Mouse (Mus musculus): ENCODE data around the gene Zyx. TPM values are rescaled to one million over a fixed set of nuclear protein-coding genes. Genes with fewer than 3 reads are reported as not detected.

Zyx gene
- total and polyA plus RNA-seq, 3 experiments = 0.86 to 11.4 (median 2.2) TPM

GRCm38 (mm10) chr6:42339981-42340380 is 9.4 kb upstream of the Zyx start:
- no peak overlapping the region for H3K4me2 ChIP-seq (ENCODE audit: insufficient read depth, low read depth, poor library complexity, severe bottlenecking)
- no peak for TF ChIP-seq ZMIZ1 (IDR thresholded peaks at IDR 0.05; ENCODE audit: low read depth, low read length)
- TF ChIP-seq MAFK (IDR thresholded peaks at IDR 0.05; ENCODE audit: insufficient replicate concordance, low read length) = peak; percentile 58; the same call in 1 of the 2 replicates
- no peaks in the 10 kb centered on the region for H3K79me2 ChIP-seq (replicated peaks; ENCODE audit: control insufficient read depth, extremely low read depth, insufficient read depth, poor library complexity, severe bottlenecking)
- no peak overlapping the region for H3K27ac ChIP-seq (ENCODE audit: insufficient read depth, low read depth)
- H3K36me3 ChIP-seq (replicated peaks in 1 of 2; ENCODE audit: control insufficient read depth in 1 of 2, insufficient read depth in 1 of 2, low read length in 1 of 2) = no peaks in the 10 kb centered on the region
- H3K27me3 ChIP-seq (replicated peaks) = no peaks in the 10 kb centered on the region
- no peak overlapping the region for H3K9ac ChIP-seq (ENCODE audit: insufficient read depth, low read depth)
- no peak for DNase-seq (ENCODE audit: extremely low read depth)
- no peak overlapping the region for H3K4me3 ChIP-seq (replicated peaks in 1 of 3; ENCODE audit: low read depth in 2 of 3, low read length in 2 of 3, poor library complexity in 1 of 3)
- in situ Hi-C loops (cut with MboI; ENCODE audit: low pct_ligation_motif_present, low pct_unique_long_range_greater_than_20kb, low sequenced_read_pairs) (loop anchor here (25.0 kb wide), 1 partner anchor 247 kb away; the partner anchor contains the start of gene Tcaf3), dilution Hi-C loops (cut with MboI; ENCODE audit: extremely low pct_ligation_motif_present, extremely low pct_unique_long_range_greater_than_20kb, low sequenced_read_pairs) (no loop called here)
- H3K9me3 ChIP-seq (replicated peaks; ENCODE audit: low read length) = no peaks in the 10 kb centered on the region
- H3K4me1 ChIP-seq (ENCODE audit: control insufficient read depth in 1 of 2, insufficient read depth in 2 of 2) = peaks cover 3 to 13% of the 10 kb centered on the region in 2 experiments; a peak in 2 of 4 replicates

- Histone ChIP-seq H3K9ac (ENCODE audit: insufficient read depth, low read depth) (no peak overlapping the region), H3K79me2 (replicated peaks; ENCODE audit: control insufficient read depth, extremely low read depth, insufficient read depth, poor library complexity, severe bottlenecking) (no peaks in the 10 kb centered on the region), H3K4me1 (ENCODE audit: control insufficient read depth in 1 of 2, insufficient read depth in 2 of 2) (peaks cover 3 to 13% of the 10 kb centered on the region in 2 experiments; a peak in 2 of 4 replicates), H3K4me2 (ENCODE audit: insufficient read depth, low read depth, poor library complexity, severe bottlenecking) (no peak overlapping the region), H3K36me3 (replicated peaks in 1 of 2; ENCODE audit: control insufficient read depth in 1 of 2, insufficient read depth in 1 of 2, low read length in 1 of 2) (no peaks in the 10 kb centered on the region), H3K4me3 (replicated peaks in 1 of 3; ENCODE audit: low read depth in 2 of 3, low read length in 2 of 3, poor library complexity in 1 of 3) (no peak overlapping the region), H3K9me3 (replicated peaks; ENCODE audit: low read length) (no peaks in the 10 kb centered on the region), H3K27me3 (replicated peaks) (no peaks in the 10 kb centered on the region), H3K27ac (ENCODE audit: insufficient read depth, low read depth) (no peak overlapping the region)
- no peak for DNase-seq (ENCODE audit: extremely low read depth)
- in situ Hi-C loops (cut with MboI; ENCODE audit: low pct_ligation_motif_present, low pct_unique_long_range_greater_than_20kb, low sequenced_read_pairs) (loop anchor here (25.0 kb wide), 1 partner anchor 245 kb away; the partner anchor contains the start of gene Tcaf3), dilution Hi-C loops (cut with MboI; ENCODE audit: extremely low pct_ligation_motif_present, extremely low pct_unique_long_range_greater_than_20kb, low sequenced_read_pairs) (no loop called here)
- TF ChIP-seq BHLHE40 (IDR thresholded peaks at IDR 0.05; ENCODE audit: low read depth, low read length) (no peak), JUND (conservative IDR thresholded peaks at IDR 0.05; ENCODE audit: low read depth, low read length) (no peak), RCOR1 (conservative IDR thresholded peaks at IDR 0.05; ENCODE audit: low read depth, low read length) (no peak), PAX5 (IDR thresholded peaks at IDR 0.05; ENCODE audit: low read length) (no peak), IRF4 (IDR thresholded peaks at IDR 0.05; ENCODE audit: low read depth, low read length) (no peak), MAFK (IDR thresholded peaks at IDR 0.05; ENCODE audit: insufficient replicate concordance, low read length) (no peak), USF2 (conservative IDR thresholded peaks at IDR 0.05; ENCODE audit: low read depth, low read length) (no peak), KAT2A (IDR thresholded peaks at IDR 0.05; ENCODE audit: insufficient replicate concordance, low read length) (no peak), CTCF (conservative IDR thresholded peaks at IDR 0.05 in 1 of 2, IDR thresholded peaks at IDR 0.05 in 1 of 2; ENCODE audit: low read depth in 2 of 2, low read length in 2 of 2) (no peak), ELF1 (IDR thresholded peaks at IDR 0.05; ENCODE audit: low read depth, low read length) (no peak), E2F4 (IDR thresholded peaks at IDR 0.05; ENCODE audit: insufficient replicate concordance, low read depth, low read length) (no peak), MAZ (IDR thresholded peaks at IDR 0.05; ENCODE audit: low read depth, low read length) (no peak), CHD1 (IDR thresholded peaks at IDR 0.05; ENCODE audit: low read depth, low read length) (no peak), ZNF384 (IDR thresholded peaks at IDR 0.05; ENCODE audit: low read depth, low read length) (no peak), CHD2 (IDR thresholded peaks at IDR 0.05; ENCODE audit: low read length) (no peak), MYC (IDR thresholded peaks at IDR 0.05; ENCODE audit: low read depth, low read length) (no peak), ZMIZ1 (IDR thresholded peaks at IDR 0.05; ENCODE audit: low read depth, low read length) (no peak), MAX (IDR thresholded peaks at IDR 0.05; ENCODE audit: low read length) (no peak), SMC3 (IDR thresholded peaks at IDR 0.05; ENCODE audit: low read depth, low read length) (no peak), MXI1 (IDR thresholded peaks at IDR 0.05; ENCODE audit: low read depth, low read length) (no peak)
These were observed 7.3 kb upstream of the Zyx start for GRCm38 (mm10) chr6:42342171-42342570.
